Mouse (Mus musculus): ENCODE results near the gene Cstad. TPM values are rescaled to one million over a fixed set of nuclear protein-coding genes. Genes with fewer than 3 reads are reported as not detected.
A peak's percentile ranks its signal among the peaks of the same experiment; 100 is the strongest.

Gene Cstad
- polyA plus RNA-seq, 1 experiment from 2014 or later = 0.91 TPM

- peak; percentile 41; the same call in 1 of the 2 replicates for ATAC-seq (ENCODE audit: low FRiP score, low TSS enrichment)
- peak overlapping the region; percentile 52 for H3K9ac ChIP-seq (ENCODE audit: low read depth, low read length)
- peak overlapping the region; percentile 89 for H3K27ac ChIP-seq (ENCODE audit: low read depth, low read length)
- H3K4me3 ChIP-seq (ENCODE audit: low read length) = no peak overlapping the region
- H3K9me3 ChIP-seq (ENCODE audit: control insufficient read depth, low read length) = no peaks in the 10 kb centered on the region
- peaks cover 26% of the 10 kb centered on the region for H3K4me1 ChIP-seq (ENCODE audit: control insufficient read depth, insufficient read depth, low read length)
- H3K27me3 ChIP-seq (ENCODE audit: control insufficient read depth, insufficient read depth, low read length) = no peaks in the 10 kb centered on the region
- WGBS = 29% methylated on average over 5 of the region's 5 CpGs
- H3K36me3 ChIP-seq (ENCODE audit: control insufficient read depth, insufficient read depth, low read length) = no peaks in the 10 kb centered on the region
- H3K4me2 ChIP-seq (replicated peaks; ENCODE audit: low read depth, low read length) = peak overlapping the region; percentile 31; the same call in 1 of the 2 replicates
Observed at GRCm38 (mm10) chr2:30646833-30647232, 52.0 kb downstream of the Cstad start.

GRCm38 (mm10) chr2:30647303-30647881, 52.6 kb downstream of the Cstad start:
- Histone ChIP-seq H3K4me1 (ENCODE audit: control insufficient read depth, insufficient read depth, low read length) (peaks cover 31% of the 10 kb centered on the region), H3K9me3 (ENCODE audit: control insufficient read depth, low read length) (no peaks in the 10 kb centered on the region), H3K4me2 (replicated peaks; ENCODE audit: low read depth, low read length) (peak overlapping the region; percentile 31; the same call in 1 of the 2 replicates), H3K27me3 (ENCODE audit: control insufficient read depth, insufficient read depth, low read length) (no peaks in the 10 kb centered on the region), H3K27ac (ENCODE audit: low read depth, low read length) (peak overlapping the region; percentile 89), H3K4me3 (ENCODE audit: low read length) (no peak overlapping the region), H3K9ac (ENCODE audit: low read depth, low read length) (peak overlapping the region; percentile 52), H3K36me3 (ENCODE audit: control insufficient read depth, insufficient read depth, low read length) (no peaks in the 10 kb centered on the region)
- under 1% methylated on average over 11 of the region's 11 CpGs for WGBS
- ATAC-seq (ENCODE audit: low FRiP score, low TSS enrichment) = peak; percentile 89

- Histone ChIP-seq H3K9me3 (ENCODE audit: control insufficient read depth, low read length) (no peaks in the 10 kb centered on the region), H3K9ac (ENCODE audit: low read depth, low read length) (no peak overlapping the region), H3K4me1 (ENCODE audit: control insufficient read depth, insufficient read depth, low read length) (peaks cover 33% of the 10 kb centered on the region), H3K27ac (ENCODE audit: low read depth, low read length) (peak overlapping the region; percentile 38; the same call in 1 of the 2 replicates), H3K4me3 (ENCODE audit: low read length) (no peak overlapping the region), H3K4me2 (replicated peaks; ENCODE audit: low read depth, low read length) (no peak overlapping the region), H3K27me3 (ENCODE audit: control insufficient read depth, insufficient read depth, low read length) (no peaks in the 10 kb centered on the region), H3K36me3 (ENCODE audit: control insufficient read depth, insufficient read depth, low read length) (no peaks in the 10 kb centered on the region)
- 24% methylated on average over 12 of the region's 13 CpGs for WGBS
- ATAC-seq (ENCODE audit: low FRiP score, low TSS enrichment) = no peak
Observed at GRCm38 (mm10) chr2:30647882-30648494, 53.1 kb downstream of the Cstad start.

GRCm38 (mm10) chr2:30650249-30650648, 55.4 kb downstream of the Cstad start:
- ATAC-seq (ENCODE audit: low FRiP score, low TSS enrichment) = no peak
- H3K4me1 ChIP-seq (ENCODE audit: control insufficient read depth, insufficient read depth, low read length) = peaks cover 37% of the 10 kb centered on the region
- WGBS = 71% methylated on average over 9 of the region's 9 CpGs

GRCm38 (mm10) chr2:30651831-30652230, 57.0 kb downstream of the Cstad start:
- H3K4me2 ChIP-seq (replicated peaks; ENCODE audit: low read depth, low read length) = no peak overlapping the region

More at GRCm38 (mm10) chr2:30650249-30650648, 55.4 kb downstream of the Cstad start:
- H3K27me3 ChIP-seq (ENCODE audit: control insufficient read depth, insufficient read depth, low read length) = no peaks in the 10 kb centered on the region
- H3K4me3 ChIP-seq (ENCODE audit: low read length) = no peak overlapping the region
- H3K36me3 ChIP-seq (ENCODE audit: control insufficient read depth, insufficient read depth, low read length) = no peaks in the 10 kb centered on the region
- no peak overlapping the region for H3K9ac ChIP-seq (ENCODE audit: low read depth, low read length)
- H3K27ac ChIP-seq (ENCODE audit: low read depth, low read length) = peak overlapping the region; percentile 17; the same call in 1 of the 2 replicates
- H3K4me2 ChIP-seq (replicated peaks; ENCODE audit: low read depth, low read length) = no peak overlapping the region
- H3K9me3 ChIP-seq (ENCODE audit: control insufficient read depth, low read length) = no peaks in the 10 kb centered on the region

GRCm38 (mm10) chr2:30652581-30653037, 57.8 kb downstream of the Cstad start:
- Histone ChIP-seq H3K4me2 (replicated peaks; ENCODE audit: low read depth, low read length) (peak overlapping the region; percentile 17; the same call in 1 of the 2 replicates), H3K4me3 (ENCODE audit: low read length) (no peak overlapping the region), H3K9ac (ENCODE audit: low read depth, low read length) (peak overlapping the region; percentile 52), H3K36me3 (ENCODE audit: control insufficient read depth, insufficient read depth, low read length) (no peaks in the 10 kb centered on the region), H3K27ac (ENCODE audit: low read depth, low read length) (peak overlapping the region; percentile 98), H3K9me3 (ENCODE audit: control insufficient read depth, low read length) (no peaks in the 10 kb centered on the region), H3K27me3 (ENCODE audit: control insufficient read depth, insufficient read depth, low read length) (no peaks in the 10 kb centered on the region), H3K4me1 (ENCODE audit: control insufficient read depth, insufficient read depth, low read length) (peaks cover 40% of the 10 kb centered on the region)
- WGBS = 3% methylated on average over 13 of the region's 13 CpGs
- peak; percentile 82 for ATAC-seq (ENCODE audit: low FRiP score, low TSS enrichment)

More at GRCm38 (mm10) chr2:30651831-30652230, 57.0 kb downstream of the Cstad start:
- no peaks in the 10 kb centered on the region for H3K9me3 ChIP-seq (ENCODE audit: control insufficient read depth, low read length)
- no peaks in the 10 kb centered on the region for H3K36me3 ChIP-seq (ENCODE audit: control insufficient read depth, insufficient read depth, low read length)
- ATAC-seq (ENCODE audit: low FRiP score, low TSS enrichment) = no peak
- H3K4me1 ChIP-seq (ENCODE audit: control insufficient read depth, insufficient read depth, low read length) = peaks cover 40% of the 10 kb centered on the region
- H3K9ac ChIP-seq (ENCODE audit: low read depth, low read length) = no peak overlapping the region
- no peaks in the 10 kb centered on the region for H3K27me3 ChIP-seq (ENCODE audit: control insufficient read depth, insufficient read depth, low read length)
- H3K4me3 ChIP-seq (ENCODE audit: low read length) = no peak overlapping the region
- H3K27ac ChIP-seq (ENCODE audit: low read depth, low read length) = peak overlapping the region; percentile 98
- 92% methylated on average over 1 of the region's 1 CpGs for WGBS

GRCm38 (mm10) chr2:30653046-30653445, 58.2 kb downstream of the Cstad start:
- Histone ChIP-seq H3K9me3 (ENCODE audit: control insufficient read depth, low read length) (no peaks in the 10 kb centered on the region), H3K4me1 (ENCODE audit: control insufficient read depth, insufficient read depth, low read length) (peaks cover 40% of the 10 kb centered on the region), H3K27ac (ENCODE audit: low read depth, low read length) (peak overlapping the region; percentile 98), H3K4me2 (replicated peaks; ENCODE audit: low read depth, low read length) (no peak overlapping the region), H3K9ac (ENCODE audit: low read depth, low read length) (peak overlapping the region; percentile 52), H3K4me3 (ENCODE audit: low read length) (no peak overlapping the region), H3K27me3 (ENCODE audit: control insufficient read depth, insufficient read depth, low read length) (no peaks in the 10 kb centered on the region), H3K36me3 (ENCODE audit: control insufficient read depth, insufficient read depth, low read length) (no peaks in the 10 kb centered on the region)
- 79% methylated on average over 4 of the region's 4 CpGs for WGBS
- no peak for ATAC-seq (ENCODE audit: low FRiP score, low TSS enrichment)

GRCm38 (mm10) chr2:30654158-30654557, 59.3 kb downstream of the Cstad start:
- H3K9me3 ChIP-seq (ENCODE audit: control insufficient read depth, low read length) = no peaks in the 10 kb centered on the region
- no peaks in the 10 kb centered on the region for H3K36me3 ChIP-seq (ENCODE audit: control insufficient read depth, insufficient read depth, low read length)
- H3K27me3 ChIP-seq (ENCODE audit: control insufficient read depth, insufficient read depth, low read length) = no peaks in the 10 kb centered on the region
- no peak overlapping the region for H3K9ac ChIP-seq (ENCODE audit: low read depth, low read length)
- WGBS = 86% methylated on average over 9 of the region's 9 CpGs
- H3K4me3 ChIP-seq (ENCODE audit: low read length) = no peak overlapping the region
- no peak for ATAC-seq (ENCODE audit: low FRiP score, low TSS enrichment)
- peaks cover 44% of the 10 kb centered on the region for H3K4me1 ChIP-seq (ENCODE audit: control insufficient read depth, insufficient read depth, low read length)
- no peak overlapping the region for H3K4me2 ChIP-seq (replicated peaks; ENCODE audit: low read depth, low read length)
- H3K27ac ChIP-seq (ENCODE audit: low read depth, low read length) = no peak overlapping the region; the same call in 1 of the 2 replicates

- Histone ChIP-seq H3K36me3 (ENCODE audit: control insufficient read depth, insufficient read depth, low read length) (no peaks in the 10 kb centered on the region), H3K9ac (ENCODE audit: low read depth, low read length) (no peak overlapping the region), H3K27me3 (ENCODE audit: control insufficient read depth, insufficient read depth, low read length) (no peaks in the 10 kb centered on the region), H3K27ac (ENCODE audit: low read depth, low read length) (no peak overlapping the region), H3K4me2 (replicated peaks; ENCODE audit: low read depth, low read length) (no peak overlapping the region), H3K4me1 (ENCODE audit: control insufficient read depth, insufficient read depth, low read length) (peaks cover 49% of the 10 kb centered on the region), H3K9me3 (ENCODE audit: control insufficient read depth, low read length) (no peaks in the 10 kb centered on the region), H3K4me3 (ENCODE audit: low read length) (no peak overlapping the region)
- WGBS = 75% methylated on average over 6 of the region's 6 CpGs
- no peak for ATAC-seq (ENCODE audit: low FRiP score, low TSS enrichment)
Observed at GRCm38 (mm10) chr2:30654582-30654981, 59.7 kb downstream of the Cstad start.
